Mouse (Mus musculus): ENCODE measurements around the gene Rhd.
A peak's percentile ranks its signal among the peaks of the same experiment; 100 is the strongest.

Rhd gene

GRCm38 (mm10) chr4:134930684-134931481, 66.5 kb downstream of the Rhd start, which contains the start of gene Syf2:
Gene Syf2 (plus strand): TSS chr4:134930898.
- DNase-seq (ENCODE audit: low read depth, low spot score) = peak; percentile 99

GRCm38 (mm10) chr4:134937240-134938176, 73.2 kb downstream of the Rhd start:
- DNase-seq (ENCODE audit: low read depth, low spot score) = no peak

GRCm38 (mm10) chr4:134939900-134940299, 75.6 kb downstream of the Rhd start:
- no peak for DNase-seq (ENCODE audit: low read depth, low spot score)

- DNase-seq (ENCODE audit: low read depth, low spot score) = no peak
These were observed 79.6 kb downstream of the Rhd start for GRCm38 (mm10) chr4:134943758-134944538.
